Mouse (Mus musculus): Measurements from ENCODE around the gene Izumo4.

The Izumo4 gene

DNA sequence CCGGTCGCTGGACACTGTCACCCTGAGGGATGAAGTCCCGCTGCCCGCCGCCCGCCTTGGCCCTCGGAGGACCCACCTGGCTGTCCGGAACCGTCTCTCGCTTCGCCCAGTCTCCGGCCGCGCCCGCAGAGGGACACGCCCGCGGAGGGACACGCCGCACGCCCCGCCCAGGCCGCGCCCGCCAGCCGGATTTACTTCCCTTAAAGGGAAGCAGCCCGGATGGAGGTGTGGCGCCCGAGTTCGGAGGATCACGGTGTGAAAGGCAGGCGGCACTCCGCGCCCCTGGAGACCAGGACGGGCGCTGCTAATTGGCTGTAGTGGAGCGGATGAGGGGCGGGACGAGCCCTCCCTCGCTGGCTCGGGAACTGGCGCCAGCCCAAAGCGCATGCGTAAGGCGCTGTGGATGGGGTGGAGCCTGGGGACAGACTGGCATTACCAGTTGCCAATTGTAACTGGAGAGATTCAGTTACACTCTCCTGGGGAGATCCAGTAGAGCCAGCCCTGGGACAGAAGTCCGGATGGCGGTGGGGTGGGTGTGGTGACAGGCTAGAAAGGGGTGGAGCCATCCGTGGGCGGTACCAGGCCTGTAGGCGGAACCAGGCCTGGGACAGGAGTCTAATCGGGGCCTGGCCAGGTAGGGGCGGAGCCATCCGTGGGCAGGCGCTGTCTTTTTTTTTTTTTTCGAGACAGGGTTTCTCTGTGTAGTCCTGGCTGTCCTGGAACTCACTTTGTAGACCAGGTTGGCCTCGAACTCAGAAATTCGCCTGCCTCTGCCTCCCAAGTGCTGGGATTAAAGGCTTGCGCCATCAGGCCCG, at the start of gene Izumo4, which contains the start of gene Mob3a:
Izumo4 (plus strand) TSS at position 464 of the 815 bp plus-strand sequence.
Mob3a (minus strand) TSS at position 257 of the 815 bp plus-strand sequence.
- peak; percentile 98 for DNase-seq (ENCODE audit: extremely low read depth, low read depth)

- no peak for DNase-seq (ENCODE audit: extremely low read depth, low read depth)
Measured at GRCm38 (mm10) chr10:80653156-80653720, 48.7 kb upstream of the Izumo4 start.

DNA sequence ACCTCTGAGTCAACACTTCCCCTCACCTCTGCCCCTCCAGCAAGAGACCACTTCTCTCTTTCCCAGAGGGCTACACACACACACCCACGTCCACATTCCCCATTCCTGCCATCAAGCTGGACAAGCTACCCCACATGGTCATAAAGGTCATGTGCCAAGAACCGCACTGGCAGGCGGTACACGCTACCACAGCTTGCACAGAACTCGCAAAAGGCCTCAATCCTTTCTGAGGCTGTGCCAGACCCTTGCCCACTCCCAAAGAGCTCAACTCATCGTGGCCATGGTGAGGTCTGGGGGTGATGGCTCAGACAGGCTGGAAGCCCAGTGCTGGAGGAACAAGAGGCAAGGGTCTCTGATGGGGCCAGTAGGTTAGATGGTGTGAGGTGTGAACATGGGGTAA, 47.1 kb upstream of the Izumo4 start:
- DNase-seq (ENCODE audit: extremely low read depth, low read depth), result no peak

GRCm38 (mm10) chr10:80655406-80656129, 46.4 kb upstream of the Izumo4 start:
- no peak for DNase-seq (ENCODE audit: extremely low read depth, low read depth)

- DNase-seq (ENCODE audit: extremely low read depth, low read depth), result peak; percentile 94
Measured at GRCm38 (mm10) chr10:80656130-80656862, 45.7 kb upstream of the Izumo4 start.

DNA sequence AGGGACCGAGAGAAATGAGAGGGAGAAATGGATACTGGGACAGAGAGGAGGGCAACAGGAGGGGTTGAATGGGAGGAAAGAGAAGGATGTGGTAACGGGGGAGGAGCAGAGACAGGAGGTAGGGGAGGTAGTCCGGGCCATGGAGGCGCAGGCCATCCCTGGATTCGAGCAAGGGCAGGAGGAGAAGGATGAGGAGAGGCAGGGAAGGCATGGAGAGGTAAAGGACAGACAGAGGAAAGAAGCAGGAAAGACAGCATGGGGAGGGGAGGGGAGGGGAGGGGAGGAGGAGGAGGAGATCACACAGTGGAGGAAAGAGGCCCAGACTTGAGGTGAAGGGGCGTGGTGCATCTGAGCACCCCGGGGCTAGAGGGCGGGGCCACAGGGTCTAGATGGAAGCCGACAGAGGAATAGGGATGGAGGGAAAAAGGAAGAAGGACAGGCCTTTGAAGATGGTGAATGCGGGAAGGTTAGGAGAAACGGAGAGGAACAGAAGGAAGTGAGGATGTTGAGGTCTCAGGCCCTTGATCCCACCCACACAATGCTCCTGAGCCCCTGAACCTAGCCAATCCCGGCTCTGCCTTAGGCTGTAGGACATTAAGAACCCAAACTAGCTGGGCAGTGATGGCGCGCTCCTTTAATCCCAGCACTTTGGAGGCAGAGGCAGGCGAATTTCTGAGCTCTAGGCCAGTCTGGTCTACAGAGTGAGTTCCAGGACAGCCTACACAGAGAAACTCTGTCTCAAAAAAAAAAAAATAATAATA, 44.9 kb upstream of the Izumo4 start, which contains the start of gene Btbd2:
Btbd2 (minus strand) TSS at position 209 of the 761 bp plus-strand sequence.
- no peak for DNase-seq (ENCODE audit: extremely low read depth, low read depth)

DNA sequence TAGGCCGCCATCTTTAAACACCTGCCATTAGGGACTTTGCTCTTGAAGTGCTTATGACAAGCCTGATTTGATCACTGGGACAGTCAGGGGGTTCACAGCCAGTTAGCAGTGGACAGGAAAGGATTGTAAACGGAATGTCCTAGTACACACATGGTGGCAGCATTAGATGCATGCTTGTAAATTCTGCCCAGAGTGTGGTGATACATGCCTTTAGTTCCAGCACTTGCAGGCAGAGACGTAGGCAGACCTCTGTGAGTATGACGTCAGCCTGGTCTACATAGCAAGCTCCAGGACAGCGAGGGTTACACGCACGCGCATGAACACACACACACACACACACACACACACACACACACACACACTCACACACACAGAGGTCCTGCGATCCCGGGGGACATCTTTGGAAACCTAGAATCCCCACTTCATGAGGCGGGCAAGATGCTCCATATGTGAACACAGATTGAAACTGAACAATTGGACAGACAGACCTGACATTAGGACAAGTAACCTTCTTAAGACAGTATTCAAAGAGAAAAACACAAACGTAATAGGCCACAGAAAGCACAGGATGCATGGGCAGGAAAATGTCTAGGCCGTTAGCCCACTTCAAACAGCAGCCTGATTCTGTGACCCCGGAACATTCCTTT, 43.7 kb upstream of the Izumo4 start:
- DNase-seq (ENCODE audit: extremely low read depth, low read depth), result peak; percentile 38

GRCm38 (mm10) chr10:80658841-80659202, 43.2 kb upstream of the Izumo4 start:
- peak; percentile 83 for DNase-seq (ENCODE audit: extremely low read depth, low read depth)

DNA sequence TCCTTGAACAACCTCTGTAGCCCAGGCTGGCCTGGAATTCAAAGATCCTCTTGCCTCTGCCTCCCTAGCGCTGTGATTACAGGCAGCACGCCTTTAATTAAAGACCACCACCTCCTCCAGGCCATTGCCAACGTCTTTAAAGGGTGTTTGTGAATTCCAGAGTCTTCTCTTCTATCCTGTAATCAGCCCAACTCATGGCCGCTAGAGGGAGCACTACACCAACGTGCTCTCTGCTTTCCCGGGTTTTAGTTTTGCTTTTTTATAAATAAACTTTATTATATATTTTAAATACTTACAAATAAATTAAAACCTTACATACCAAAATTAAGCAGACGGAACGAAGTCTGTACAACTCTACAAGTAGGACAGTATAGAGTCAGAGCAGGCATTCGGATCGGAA, 42.8 kb upstream of the Izumo4 start:
- DNase-seq (ENCODE audit: extremely low read depth, low read depth), result peak; percentile 51

GRCm38 (mm10) chr10:80661149-80661548, 40.8 kb upstream of the Izumo4 start:
- peak; percentile 33 for DNase-seq (ENCODE audit: extremely low read depth, low read depth)

DNA sequence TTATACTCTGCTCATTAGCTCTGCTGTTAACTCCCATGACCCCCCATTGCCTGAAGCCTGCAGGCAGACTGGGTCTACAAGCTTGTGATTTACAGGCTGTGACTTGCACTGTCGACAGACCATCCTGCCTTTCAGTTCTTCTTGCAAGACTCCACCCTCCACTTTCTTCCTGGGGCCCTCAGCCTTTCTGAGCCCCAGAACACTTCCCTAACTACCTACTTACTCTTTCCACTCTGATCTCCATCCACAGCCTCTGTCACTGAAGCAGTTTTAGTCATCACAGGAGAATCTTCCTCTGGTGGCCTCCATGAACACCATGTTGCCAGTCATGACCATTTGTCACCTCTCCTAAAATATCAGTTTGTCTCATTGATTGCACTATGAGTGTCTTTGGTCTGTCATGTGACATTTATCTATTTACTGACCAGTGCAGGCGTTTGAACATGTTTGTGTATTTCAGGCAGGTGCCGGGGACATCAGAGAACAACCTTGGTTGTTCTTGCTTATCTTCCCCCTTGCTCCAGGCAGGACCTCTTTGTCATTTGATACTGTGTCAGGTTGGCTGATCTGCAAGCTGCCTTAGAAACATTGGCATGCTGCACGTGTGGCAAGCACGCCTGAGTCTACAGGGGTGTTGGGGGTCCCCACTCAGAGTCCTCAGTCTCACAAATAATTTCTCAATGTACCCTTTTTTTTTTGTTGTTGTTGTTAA, 38.3 kb upstream of the Izumo4 start:
- no peak for DNase-seq (ENCODE audit: extremely low read depth, low read depth)

- no peak for DNase-seq (ENCODE audit: extremely low read depth, low read depth)
Measured at GRCm38 (mm10) chr10:80664197-80665015, 37.6 kb upstream of the Izumo4 start.

- no peak for DNase-seq (ENCODE audit: extremely low read depth, low read depth)
Measured at GRCm38 (mm10) chr10:80665016-80665380, 37.0 kb upstream of the Izumo4 start.

DNA sequence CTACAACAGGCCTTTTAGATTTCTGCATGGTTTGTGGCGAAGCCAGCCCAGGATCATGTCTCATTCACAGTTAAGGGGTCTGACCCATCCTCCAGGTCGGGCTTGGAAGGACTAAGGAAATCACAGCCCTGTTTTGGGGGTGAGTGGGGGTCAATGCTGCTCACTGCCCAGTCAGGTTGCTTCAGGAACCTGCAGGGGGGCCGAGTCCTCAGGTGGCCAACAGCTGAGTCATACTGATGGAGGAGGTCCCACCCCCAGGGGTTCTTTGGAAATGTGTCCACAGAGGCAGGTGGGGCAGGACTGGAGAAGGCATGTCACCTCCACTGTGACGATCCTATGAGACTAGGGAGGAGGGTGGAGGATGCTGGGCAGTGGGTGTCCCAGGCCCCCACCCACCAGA, 36.5 kb upstream of the Izumo4 start:
- DNase-seq (ENCODE audit: extremely low read depth, low read depth), result no peak

DNA sequence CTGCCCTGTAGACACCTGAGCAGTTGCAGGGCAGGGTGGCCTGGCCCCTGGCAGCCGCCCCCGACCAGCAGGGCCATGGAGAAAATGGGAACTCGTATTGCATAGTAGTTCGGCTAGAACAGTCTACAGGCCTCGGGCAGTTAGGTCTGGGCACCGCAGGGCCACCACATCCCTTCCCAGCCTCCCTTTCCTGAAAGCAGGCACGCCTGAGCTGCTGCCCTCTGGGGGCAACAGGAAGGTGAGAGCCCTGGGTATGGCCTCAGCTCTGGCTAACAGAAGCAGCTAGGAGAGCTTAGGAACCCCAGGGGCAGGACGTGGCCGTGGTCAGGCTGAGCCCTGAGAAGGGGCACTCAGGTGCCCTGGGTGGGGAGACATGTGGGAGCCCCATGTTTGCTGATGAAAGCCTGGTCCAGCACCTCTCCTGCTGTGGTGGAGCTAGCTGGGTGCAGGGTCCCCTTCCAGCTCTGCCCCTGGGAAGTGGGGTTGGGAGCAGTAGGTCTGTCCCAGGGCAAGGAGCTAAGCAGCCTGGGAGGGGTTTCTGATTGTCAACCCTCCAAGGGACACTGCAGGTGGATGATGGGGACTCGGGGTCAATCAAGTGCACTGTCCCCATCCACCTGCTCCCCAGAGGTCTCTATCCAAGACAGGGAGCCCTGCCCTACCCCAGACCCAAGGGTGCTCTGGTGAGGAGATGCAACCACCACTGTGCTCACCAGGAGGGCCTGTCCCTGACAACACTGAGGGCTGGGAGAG, 35.8 kb upstream of the Izumo4 start:
- DNase-seq (ENCODE audit: extremely low read depth, low read depth), result no peak

DNA sequence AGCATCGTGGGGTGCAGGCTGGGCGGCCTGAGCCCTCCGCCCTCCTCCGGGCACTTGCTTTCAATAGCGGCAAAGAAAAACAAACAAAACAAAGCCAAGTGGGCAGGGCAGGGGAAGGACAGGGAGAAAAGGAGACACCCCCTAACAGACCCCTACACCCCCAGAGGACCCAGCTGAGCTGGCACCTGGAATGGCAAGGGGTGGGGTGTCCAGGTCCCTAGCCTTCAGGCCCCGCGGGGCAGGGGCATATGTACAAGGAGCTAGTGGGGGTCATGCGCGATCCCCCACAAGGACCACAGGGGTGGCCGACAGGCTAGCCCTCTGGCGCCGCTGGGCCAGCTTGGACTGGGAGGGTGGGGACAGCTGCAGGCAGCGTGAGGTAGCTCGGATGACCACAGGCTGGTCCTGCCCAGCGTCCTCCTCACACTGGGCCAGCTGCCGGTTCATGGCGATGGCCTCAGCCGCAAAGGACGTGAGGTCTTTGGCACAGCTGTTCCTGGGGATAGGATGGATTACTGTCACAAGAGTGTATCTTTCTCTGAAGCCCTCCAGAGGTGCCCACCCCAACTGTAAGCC, 35.1 kb upstream of the Izumo4 start:
- no peak for DNase-seq (ENCODE audit: extremely low read depth, low read depth)

- DNase-seq (ENCODE audit: extremely low read depth, low read depth), result no peak
Measured at GRCm38 (mm10) chr10:80668614-80669013, 33.4 kb upstream of the Izumo4 start.

DNA sequence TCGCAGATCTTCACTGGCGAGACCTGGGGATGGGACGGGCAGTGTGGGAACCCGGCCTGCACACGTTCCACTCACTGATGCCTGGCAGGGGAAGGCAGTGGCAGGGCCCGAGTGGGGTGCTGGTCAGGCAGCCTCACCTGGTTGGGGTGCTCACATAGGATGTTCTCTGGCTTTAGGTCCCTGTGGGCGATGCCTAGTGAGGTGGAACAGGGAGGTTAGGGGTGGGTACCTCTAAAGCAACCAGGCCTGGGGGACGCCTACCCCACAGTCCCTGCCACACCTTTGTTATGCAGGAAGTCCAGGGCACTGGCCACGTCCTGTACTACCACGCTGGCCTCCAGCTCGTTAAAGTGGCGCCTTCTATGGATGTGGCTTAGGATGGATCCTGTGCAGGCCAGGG, 33.0 kb upstream of the Izumo4 start:
- no peak for DNase-seq (ENCODE audit: extremely low read depth, low read depth)

Data from MEL-GATA-1-ER (cell line).